Mouse (Mus musculus) heart, postnatal 0 days (tissue): ENCODE results near the gene Gm45785.

Experiments used
- CTCF ChIP-seq: IDR thresholded peaks from 2 replicates; pipeline ENCODE4 v1.5.1; 2016; ENCODE audit warnings: antibody characterized with exemption, control low read depth, low read depth
- EP300 ChIP-seq: IDR thresholded peaks from 2 replicates; pipeline ENCODE4 v1.6.1; 2016; ENCODE audit warnings: antibody characterized with exemption, low read depth

- TF ChIP-seq CTCF: no peak
- TF ChIP-seq EP300: no peak
These were observed 950 bp downstream of the Gm45785 start for GRCm38 (mm10) chr7:140855181-140855580.
